Mouse (Mus musculus) liver, adult 2 months (tissue): ENCODE measurements around the gene Itpk1.

Source experiments
- CTCF ChIP-seq: fragments of 200-500 bp; IDR thresholded peaks from 2 replicates; pipeline ENCODE4 v1.5.1; 2011; ENCODE audit warnings: low read depth, low read length, control low read depth
- POLR2A ChIP-seq: fragments of 200-500 bp; IDR thresholded peaks from 2 replicates; pipeline ENCODE4 v1.6.1; 2011; ENCODE audit warnings: low read length, control low read depth; ENCODE audit not compliant: insufficient read depth; ENCODE audit errors: extremely low read depth

DNA sequence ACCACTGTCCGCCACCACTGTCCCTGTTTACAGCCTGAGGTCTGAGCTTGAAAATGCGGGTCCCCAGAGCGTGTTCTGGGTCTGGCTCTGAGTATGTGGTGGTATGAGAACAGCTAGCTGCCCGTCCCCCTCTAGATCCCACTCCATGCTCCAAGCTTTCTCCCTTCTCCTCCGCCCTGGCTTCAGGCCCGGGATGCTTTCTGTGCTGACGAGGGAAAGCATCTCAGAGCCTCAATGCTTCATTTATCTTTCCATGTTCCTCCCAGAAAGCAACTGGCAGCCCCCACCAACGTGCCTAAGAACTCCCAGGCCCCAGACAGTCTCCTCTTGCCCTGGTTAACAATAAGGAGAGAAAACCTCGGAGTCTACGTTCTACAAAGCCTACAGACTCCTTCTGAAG lies 67.5 kb downstream of the Itpk1 start:
- TF ChIP-seq POLR2A (no peak), CTCF (no peak)
